Mouse (Mus musculus) heart, postnatal 0 days (tissue): Measurements from ENCODE around the gene Slc22a23.

ENCODE experiments used
- CTCF ChIP-seq: IDR thresholded peaks from 2 replicates; pipeline ENCODE4 v1.5.1; 2016; ENCODE audit warnings: antibody characterized with exemption, control low read depth, low read depth
- EP300 ChIP-seq: IDR thresholded peaks from 2 replicates; pipeline ENCODE4 v1.6.1; 2016; ENCODE audit warnings: antibody characterized with exemption, low read depth

GRCm38 (mm10) chr13:34244186-34244585 is 100.8 kb downstream of the Slc22a23 start:
- TF ChIP-seq CTCF (no peak), EP300 (no peak)
